Mouse (Mus musculus): ENCODE measurements around the gene Ptgir.

DNA sequence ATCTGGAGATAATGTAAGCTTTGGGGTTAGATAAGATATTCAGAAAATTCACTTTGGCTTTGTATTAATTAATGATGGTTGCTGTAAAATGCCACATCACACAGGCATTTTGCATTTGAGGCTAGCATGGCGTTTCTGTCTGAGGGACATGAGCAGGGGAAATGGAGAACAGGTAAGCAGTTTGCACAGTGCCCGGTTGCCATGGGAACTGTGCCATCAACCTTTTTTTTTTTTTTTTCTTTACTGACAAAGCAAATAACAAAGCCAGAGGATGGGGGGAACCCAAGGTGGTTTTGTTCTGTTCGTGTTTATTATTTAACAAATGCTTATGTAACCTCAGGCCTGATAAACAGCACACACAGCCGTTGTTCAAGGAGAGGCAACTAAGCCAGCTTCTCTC is 36.6 kb downstream of the Ptgir start:
- TF ChIP-seq CTCF (IDR thresholded peaks at IDR 0.05) (no peak), POLR2A (IDR thresholded peaks at IDR 0.05; ENCODE audit: insufficient read depth, low read depth, low read length) (no peak), EP300 (IDR thresholded peaks at IDR 0.05; ENCODE audit: insufficient read depth, low read depth, low read length) (no peak)

All from heart, adult 2 months (tissue).